Mouse (Mus musculus): Measurements from ENCODE around the gene 1700001C19Rik.

The 1700001C19Rik gene

DNA sequence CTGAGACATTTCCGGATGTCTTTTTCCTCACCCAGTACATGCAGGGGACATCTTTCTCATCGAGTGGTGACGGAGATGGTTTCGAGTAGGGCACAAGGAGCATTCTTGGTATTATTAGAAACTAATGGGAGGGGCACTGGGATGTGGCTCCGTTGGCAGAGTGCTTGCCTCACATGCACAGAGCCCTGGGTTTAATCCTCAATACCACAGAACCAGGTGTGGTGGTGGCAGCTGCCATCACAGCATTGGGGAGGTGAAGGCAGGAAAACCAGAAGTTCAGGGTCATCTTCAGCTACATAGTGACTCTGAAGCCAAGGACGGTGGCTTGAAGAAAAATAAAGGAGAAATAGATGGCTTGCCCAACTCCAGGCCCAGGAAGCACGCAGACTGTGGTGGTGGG lies 25.0 kb upstream of the 1700001C19Rik start:
- no peak for DNase-seq (ENCODE audit: extremely low spot score)

GRCm38 (mm10) chr17:47461688-47462087 lies 24.5 kb upstream of the 1700001C19Rik start:
- no peak for DNase-seq (ENCODE audit: extremely low spot score)

GRCm38 (mm10) chr17:47459341-47459919 lies 22.3 kb upstream of the 1700001C19Rik start:
- DNase-seq (ENCODE audit: extremely low spot score) = no peak

- DNase-seq (ENCODE audit: extremely low spot score) = no peak
Observed at GRCm38 (mm10) chr17:47458936-47459335, 21.8 kb upstream of the 1700001C19Rik start.

DNA sequence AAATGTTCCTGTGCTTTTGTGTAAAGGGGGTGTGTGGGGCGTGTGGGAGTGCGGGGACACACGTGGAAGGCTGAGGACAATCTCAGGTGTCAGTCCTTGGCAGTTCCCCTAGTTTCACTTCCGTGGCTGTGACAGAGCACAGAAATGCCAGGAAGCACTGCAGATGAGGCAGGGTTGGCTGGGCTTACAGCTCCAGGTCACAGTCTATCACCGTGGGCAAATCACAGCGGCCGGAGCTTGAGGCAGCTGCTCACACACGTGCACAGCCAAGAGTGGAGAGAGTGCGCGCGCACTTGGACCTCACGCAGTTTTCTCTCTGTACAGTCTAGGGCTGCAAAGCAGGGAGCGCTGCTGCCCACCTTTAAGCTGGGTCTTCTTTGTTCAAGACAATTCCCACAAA lies 21.1 kb upstream of the 1700001C19Rik start:
- no peak for DNase-seq (ENCODE audit: extremely low spot score)

DNA sequence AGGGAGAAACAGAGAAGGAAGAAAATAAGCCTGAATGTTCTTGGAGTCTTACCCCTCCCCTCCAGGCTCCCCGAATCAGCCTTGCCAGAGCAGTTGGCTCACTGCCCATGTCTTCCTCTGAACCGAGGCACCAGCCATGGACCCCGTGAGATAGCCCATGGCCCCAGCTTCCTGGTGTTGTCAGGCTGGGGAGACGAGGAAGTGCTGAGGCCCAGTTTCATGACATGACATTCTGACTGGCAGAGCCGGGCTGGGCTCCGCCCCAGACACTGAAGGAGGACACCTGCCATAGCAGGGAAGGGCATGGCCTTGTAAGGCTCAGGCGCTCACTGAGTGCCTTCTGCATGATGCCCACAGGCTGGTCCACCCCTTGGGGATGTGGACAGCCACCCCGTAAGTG lies 17.5 kb upstream of the 1700001C19Rik start:
- DNase-seq (ENCODE audit: extremely low spot score) = no peak

- DNase-seq (ENCODE audit: extremely low spot score) = no peak
Observed at GRCm38 (mm10) chr17:47452886-47453285, 15.7 kb upstream of the 1700001C19Rik start.

- no peak for DNase-seq (ENCODE audit: extremely low spot score)
Observed at GRCm38 (mm10) chr17:47450880-47451565, 13.8 kb upstream of the 1700001C19Rik start.

GRCm38 (mm10) chr17:47450239-47450638 lies 13.1 kb upstream of the 1700001C19Rik start:
- DNase-seq (ENCODE audit: extremely low spot score) = no peak

GRCm38 (mm10) chr17:47449432-47449831 lies 12.3 kb upstream of the 1700001C19Rik start:
- no peak for DNase-seq (ENCODE audit: extremely low spot score)

DNA sequence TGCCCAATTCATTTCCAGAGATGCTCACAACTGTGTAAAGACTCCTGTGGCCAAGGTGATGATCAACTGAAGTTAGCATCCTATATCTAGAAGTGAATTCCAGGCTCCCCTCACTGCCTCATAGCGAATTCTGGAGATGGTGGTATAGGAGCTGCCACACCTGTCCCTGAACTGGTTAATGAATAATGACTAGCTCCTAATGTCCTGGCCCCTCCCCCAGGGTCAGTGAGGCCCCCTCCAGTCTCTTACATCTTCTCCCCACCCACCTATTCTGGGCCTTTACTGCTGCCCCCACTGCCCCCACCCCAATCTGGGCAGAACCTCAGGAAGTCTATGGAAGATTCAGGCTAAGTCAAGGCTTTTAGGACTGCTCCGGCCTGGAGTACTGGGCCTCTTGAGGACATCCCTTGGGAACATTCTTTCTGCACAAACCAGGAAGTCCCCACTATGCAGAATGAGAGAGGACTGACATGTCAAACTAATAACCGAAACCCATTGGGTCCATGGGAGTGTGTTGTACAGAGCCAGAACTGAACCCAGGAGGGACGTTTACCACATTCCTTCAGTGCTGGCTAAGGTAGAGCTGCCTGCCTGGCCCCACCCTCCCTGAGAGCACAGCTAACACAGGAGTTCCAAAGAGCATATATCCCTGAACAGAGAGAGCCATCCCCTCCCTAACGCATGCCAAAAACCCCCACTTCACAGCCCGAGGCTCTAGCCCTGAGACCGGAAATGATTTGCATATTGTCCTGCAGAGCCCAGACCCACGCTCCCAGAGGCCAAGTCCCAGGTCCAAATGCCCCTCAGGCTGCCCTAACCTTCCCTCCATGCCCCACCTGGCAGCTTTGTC lies 11.6 kb upstream of the 1700001C19Rik start:
- DNase-seq (ENCODE audit: extremely low spot score) = no peak

DNA sequence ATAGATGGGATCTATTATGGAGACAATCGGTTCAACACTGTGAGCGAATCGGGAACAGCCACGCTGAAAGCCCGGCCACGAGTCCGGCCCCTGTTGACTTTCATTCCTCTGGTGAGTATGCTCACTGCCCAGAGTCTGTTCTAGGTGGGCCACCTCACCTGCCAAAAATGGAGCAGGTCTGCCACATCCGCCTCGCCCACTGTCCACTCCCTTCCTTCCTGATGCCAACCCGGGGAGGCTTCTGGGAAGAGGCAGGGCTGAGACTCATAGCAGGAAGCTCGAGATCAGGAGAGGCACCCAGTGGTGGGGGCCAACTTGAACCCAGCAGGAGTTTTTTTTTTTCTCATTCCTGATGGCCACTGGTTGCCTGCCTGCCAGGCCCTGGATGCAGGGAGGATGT lies 9.4 kb upstream of the 1700001C19Rik start:
- no peak for DNase-seq (ENCODE audit: extremely low spot score)

DNA sequence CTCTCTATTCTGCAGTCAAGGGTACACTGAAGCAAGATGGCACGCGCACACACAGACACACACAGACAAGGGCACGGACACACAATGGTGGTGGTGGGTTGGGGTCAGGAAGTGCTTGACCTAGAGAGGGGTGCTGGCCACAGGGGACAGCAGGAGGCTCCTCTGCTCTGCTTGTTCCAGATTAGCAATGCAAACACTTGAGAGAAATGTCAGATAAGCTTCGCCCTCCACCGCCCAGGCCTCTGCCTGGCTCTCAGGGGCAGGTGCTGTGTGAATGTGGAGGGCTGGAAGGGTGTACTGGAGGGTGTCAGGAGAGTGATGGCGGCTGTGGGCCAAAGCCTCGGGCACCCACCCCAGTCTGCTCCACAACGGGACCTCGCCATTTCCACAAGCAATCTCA lies 8.8 kb upstream of the 1700001C19Rik start:
- no peak for DNase-seq (ENCODE audit: extremely low spot score)

GRCm38 (mm10) chr17:47445518-47445917 lies 8.3 kb upstream of the 1700001C19Rik start:
- DNase-seq (ENCODE audit: extremely low spot score) = no peak

DNA sequence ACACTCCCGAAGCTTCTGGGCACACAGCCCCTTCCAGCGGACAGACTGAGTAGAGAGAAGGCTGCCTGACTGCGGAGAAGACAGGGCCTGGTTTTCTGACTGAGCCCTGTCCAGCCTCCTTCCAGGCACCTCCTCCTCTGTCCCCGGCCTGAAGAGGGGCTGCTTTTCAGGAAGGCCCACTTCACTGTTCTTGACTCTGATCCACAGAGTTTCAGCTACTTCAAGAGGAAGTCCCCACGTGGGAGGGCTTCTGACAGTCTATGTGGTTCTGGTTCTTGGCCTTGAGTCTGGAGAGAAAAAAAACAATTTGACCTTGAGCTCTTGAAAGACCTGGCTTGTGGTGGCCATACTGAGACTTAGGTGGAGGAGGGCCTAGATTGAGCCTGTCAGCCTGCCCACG lies 6.9 kb upstream of the 1700001C19Rik start:
- DNase-seq (ENCODE audit: extremely low spot score) = no peak

DNA sequence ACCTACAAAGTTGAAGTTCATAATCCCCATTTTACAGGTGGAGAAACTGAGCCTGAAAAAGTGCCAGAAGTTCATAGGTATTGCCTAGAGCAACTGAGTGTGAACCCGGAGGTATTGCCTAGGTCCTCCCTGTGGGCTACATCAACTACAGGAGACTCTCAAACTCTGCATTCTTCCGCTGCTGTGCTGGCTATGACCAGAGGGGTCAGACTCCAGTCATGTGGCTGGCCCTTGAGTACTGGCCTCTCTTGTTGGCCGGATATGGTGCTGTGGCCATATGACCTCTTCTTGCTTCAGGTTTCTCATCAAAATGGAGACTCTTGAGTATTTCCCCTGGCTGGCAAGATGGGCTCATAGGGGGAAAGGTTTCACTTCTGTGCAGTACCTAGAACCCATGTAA lies 5.1 kb upstream of the 1700001C19Rik start:
- DNase-seq (ENCODE audit: extremely low spot score) = no peak

DNA sequence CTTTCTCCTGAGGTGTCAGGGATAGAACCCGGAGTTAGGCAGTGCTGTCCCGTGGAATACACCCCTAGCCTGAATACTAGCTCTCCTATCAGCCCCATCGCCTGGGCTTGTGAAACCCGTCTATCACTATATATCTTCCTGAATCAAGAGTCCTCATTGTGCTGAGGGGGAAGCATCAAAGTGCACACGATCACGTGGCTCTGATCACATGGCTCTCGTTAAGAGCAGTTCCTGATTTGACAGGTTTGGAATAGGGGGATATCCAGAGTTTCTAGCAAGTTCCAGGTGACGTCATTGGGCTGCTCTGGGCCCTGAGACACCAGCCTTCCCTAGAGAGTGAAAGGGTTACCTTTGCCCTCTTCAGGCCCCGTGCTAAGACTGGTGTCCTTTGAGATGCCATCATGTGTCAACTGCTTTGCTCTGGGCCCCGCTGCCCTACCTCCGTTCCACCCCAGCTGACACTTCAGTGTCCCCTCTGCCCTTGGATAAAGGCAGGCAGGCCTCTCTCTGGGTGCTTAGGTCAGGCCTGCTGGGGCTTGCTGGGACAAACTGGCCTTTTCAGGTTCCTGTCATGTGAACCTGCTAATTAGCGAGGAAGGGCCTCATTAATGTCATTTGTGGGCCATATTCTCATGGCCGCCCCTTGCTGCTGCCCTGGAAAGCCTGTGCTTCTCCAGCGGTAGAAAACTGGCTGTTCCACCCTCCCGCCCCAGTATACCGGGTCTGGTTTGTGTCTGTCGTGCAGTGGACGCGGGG lies 4.3 kb upstream of the 1700001C19Rik start:
- no peak for DNase-seq (ENCODE audit: extremely low spot score)

DNA sequence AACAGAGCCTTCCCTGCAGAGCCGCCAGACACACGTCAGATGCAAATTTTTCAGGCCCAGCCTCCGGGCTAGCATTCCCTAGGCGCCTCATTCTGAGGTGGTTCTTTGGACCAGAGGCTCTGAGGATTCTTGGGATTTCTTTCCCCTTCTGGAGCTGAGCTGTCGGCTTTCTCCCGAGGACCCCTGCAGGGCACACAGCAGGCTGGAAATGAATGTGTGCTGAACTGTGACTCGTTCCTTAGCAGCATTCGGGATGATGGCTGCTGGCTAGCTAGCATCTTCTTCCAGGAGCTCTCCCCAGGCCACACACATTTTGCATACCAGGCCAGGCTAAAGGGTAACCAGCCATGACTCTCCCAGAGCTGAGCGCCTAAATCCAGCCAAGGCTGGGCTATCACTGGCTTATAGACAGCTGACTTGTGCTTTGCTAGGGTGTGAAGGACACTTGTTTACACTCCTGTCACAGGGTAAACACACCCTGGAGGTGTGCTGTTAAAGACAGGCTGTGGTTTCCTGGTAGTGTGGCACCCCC lies 3.2 kb upstream of the 1700001C19Rik start:
- peak; percentile 46 for DNase-seq (ENCODE audit: extremely low spot score)

DNA sequence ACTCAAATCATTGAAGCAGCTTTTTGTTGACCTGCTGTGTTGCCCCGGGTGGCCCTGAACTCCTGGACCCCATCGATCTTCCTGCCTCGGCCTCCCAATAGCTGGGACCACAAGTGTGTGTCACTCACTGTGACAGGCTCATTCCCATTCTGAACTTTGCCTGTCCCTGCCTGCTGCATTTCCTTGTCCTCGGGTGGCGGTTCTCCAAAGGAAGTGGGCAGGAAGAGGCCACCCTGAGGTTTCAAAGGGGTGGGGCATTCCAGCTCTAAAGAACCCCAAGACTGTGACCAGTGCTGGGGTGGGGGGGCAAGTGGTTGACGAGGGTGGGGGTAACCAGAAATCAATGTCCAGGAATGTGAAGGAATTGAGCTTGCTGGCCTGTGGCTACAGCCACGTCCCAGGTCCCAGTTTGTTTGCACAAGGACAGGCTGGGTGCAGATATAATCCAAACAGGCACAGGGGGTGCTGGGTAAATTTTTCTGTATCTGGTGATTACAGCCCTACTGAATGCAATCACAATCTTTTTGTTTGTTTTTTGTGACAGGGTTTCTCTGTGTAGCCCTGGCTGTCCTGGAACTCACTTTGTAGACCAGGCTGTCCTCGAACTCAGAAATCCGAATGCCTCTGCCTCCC lies 2.3 kb upstream of the 1700001C19Rik start:
- no peak for DNase-seq (ENCODE audit: extremely low spot score)

DNA sequence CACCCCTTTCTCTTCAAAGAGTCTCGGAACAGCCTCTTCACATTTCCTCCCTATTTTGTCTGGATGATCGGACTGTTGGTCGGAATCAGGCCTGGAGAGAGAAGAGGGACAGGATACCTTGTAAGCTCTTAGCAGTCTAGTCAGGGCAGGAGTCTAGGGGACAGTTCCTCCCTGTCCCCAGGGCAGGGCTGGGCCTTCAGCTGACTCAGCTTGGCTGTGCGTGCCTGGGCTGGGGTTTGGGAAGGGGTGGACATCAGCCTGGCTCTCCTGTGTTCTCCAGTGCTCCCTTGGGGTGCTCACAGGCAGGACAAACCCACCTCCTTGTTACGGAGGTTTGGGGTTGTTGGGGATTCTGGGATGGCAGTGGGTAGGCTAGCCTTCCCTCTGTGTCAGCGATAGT lies 1.4 kb upstream of the 1700001C19Rik start:
- DNase-seq (ENCODE audit: extremely low spot score) = no peak

- no peak for DNase-seq (ENCODE audit: extremely low spot score)
Observed at GRCm38 (mm10) chr17:47436156-47436906, 845 bp downstream of the 1700001C19Rik start, which contains the start of gene AI661453. Gene AI661453 (plus strand): TSS chr17:47436615.

Data from embryo, embryonic 9.5 days (tissue).